Mouse (Mus musculus) intestine, postnatal 0 days (tissue): ENCODE results near the gene Shisa7. TPM values are rescaled to one million over a fixed set of nuclear protein-coding genes. Genes with fewer than 3 reads are reported as not detected.
"Not testable (repeated sequence)": the region's sequence is repeated elsewhere in the genome, so short reads cannot be mapped to it uniquely, and the experiment has no call there.

Source experiments
- ATAC-seq: fragments of 200-750 bp; cut with Nextera tagmentation; 2 replicates; pipeline ENCODE4 v1.8.0; 2017; ENCODE audit warnings: mild to moderate bottlenecking, moderate TSS enrichment, moderate library complexity
- H3K27ac ChIP-seq: fragments of 300-500 bp; sonication (generic); 2 replicates; pipeline ENCODE4 v1.5.1; 2014; ENCODE audit warnings: mild to moderate bottlenecking, low read depth, low read length, moderate library complexity
- H3K27me3 ChIP-seq: fragments of 300-500 bp; sonication (generic); replicated peaks from 2 replicates; pipeline ENCODE4 v1.6.1; 2014; ENCODE audit warnings: low read length, mixed read lengths; ENCODE audit not compliant: control insufficient read depth, insufficient read depth
- H3K36me3 ChIP-seq: fragments of 300-500 bp; sonication (generic); 2 replicates; pipeline ENCODE4 v1.6.1; 2014; ENCODE audit warnings: mild to moderate bottlenecking, moderate library complexity; ENCODE audit not compliant: control insufficient read depth, insufficient read depth
- H3K4me1 ChIP-seq: fragments of 300-500 bp; sonication (generic); replicated peaks from 2 replicates; pipeline ENCODE4 v1.6.1; 2014; ENCODE audit warnings: antibody characterized with exemption, low read length, mixed read lengths; ENCODE audit not compliant: control insufficient read depth, insufficient read depth
- H3K4me2 ChIP-seq: fragments of 300-500 bp; sonication (generic); replicated peaks from 2 replicates; pipeline ENCODE4 v1.6.1; 2014; ENCODE audit warnings: low read depth, mild to moderate bottlenecking, moderate library complexity
- H3K4me3 ChIP-seq: fragments of 300-500 bp; sonication (generic); 2 replicates; pipeline ENCODE4 v1.5.1; 2014; ENCODE audit warnings: low read depth, low read length
- H3K9ac ChIP-seq: fragments of 300-500 bp; sonication (generic); 2 replicates; pipeline ENCODE4 v1.6.1; 2014; ENCODE audit warnings: mild to moderate bottlenecking, low read depth, low read length
- H3K9me3 ChIP-seq: fragments of 300-500 bp; sonication (generic); 2 replicates; pipeline ENCODE4 v1.6.1; 2016; ENCODE audit warnings: mixed run types; ENCODE audit not compliant: control insufficient read depth
- CTCF ChIP-seq: sonication (generic); IDR thresholded peaks from 2 replicates; pipeline ENCODE4 v1.5.1; 2016; ENCODE audit warnings: low read depth, mild to moderate bottlenecking, control low read depth, antibody characterized with exemption, moderate library complexity
- WGBS: fragments of 180-500 bp; shearing (Covaris S2); extraction: QIAGEN DNeasy Blood & Tissue Kit; methylation state at CpG from one replicate; pipeline ENCODE4 v1.1.7; 2014; 5-methylcytosine and 5-hydroxymethylcytosine counted together
- polyA plus RNA-seq: library from polyadenylated mRNA; unstranded; fragments of >200 nt; fragmentation: Nextera tagmentation; extraction: Ambion mirVana; gene quantifications from 2 replicates; pipeline ENCODE4 v1.2.1, GENCODE M21; 2015

The Shisa7 gene
- polyA plus RNA-seq = 0.07 and 0.09 TPM in 2 replicates

GRCm38 (mm10) chr7:4844245-4844916, at the start of gene Shisa7:
Gene Shisa7 (minus strand): TSS chr7:4844696.
- H3K36me3 ChIP-seq = no peaks in the 10 kb centered on the region
- ATAC-seq = peak; percentile 24; the same call in 1 of the 2 replicates
- H3K9ac ChIP-seq = peak within 1 kb of the TSS; percentile 11; the same call in 1 of the 2 replicates
- peak within 1 kb of the TSS; percentile 70 for H3K4me2 ChIP-seq
- no peak within 1 kb of the TSS for H3K27ac ChIP-seq
- no peak for TF ChIP-seq CTCF
- peaks cover 53% of the 10 kb centered on the region for H3K27me3 ChIP-seq
- H3K4me1 ChIP-seq = 0 out of 2 replicates have a peak, but pooled peaks cover 3% of the 10 kb centered on the region
- peak within 1 kb of the TSS; percentile 44 for H3K4me3 ChIP-seq
- H3K9me3 ChIP-seq = no peaks in the 10 kb centered on the region
- WGBS = under 1% methylated on average over 41 of the region's 41 CpGs

- no peaks in the 10 kb centered on the region for H3K4me1 ChIP-seq
- no peak overlapping the region for H3K4me2 ChIP-seq
- no peak overlapping the region for H3K9ac ChIP-seq
- no peaks in the 10 kb centered on the region; the same call in 1 of the 2 replicates for H3K36me3 ChIP-seq
- WGBS = 46% methylated on average over 4 of the region's 4 CpGs
- no peak for TF ChIP-seq CTCF
- no peak for ATAC-seq
- no peaks in the 10 kb centered on the region for H3K27me3 ChIP-seq
- H3K9me3 ChIP-seq = no peaks in the 10 kb centered on the region
- H3K27ac ChIP-seq = no peak overlapping the region
- H3K4me3 ChIP-seq = no peak overlapping the region
These were observed 42.2 kb upstream of the Shisa7 start for GRCm38 (mm10) chr7:4886680-4887079.

GRCm38 (mm10) chr7:4879036-4879435, 34.5 kb upstream of the Shisa7 start:
- H3K4me2 ChIP-seq, H3K36me3 ChIP-seq, H3K9me3 ChIP-seq, H3K27me3 ChIP-seq, H3K4me3 ChIP-seq, ATAC-seq, H3K9ac ChIP-seq, H3K27ac ChIP-seq, H3K4me1 ChIP-seq: not testable (repeated sequence)
- 60% methylated on average over 1 of the region's 1 CpGs for WGBS

GRCm38 (mm10) chr7:4878186-4878585, 33.7 kb upstream of the Shisa7 start:
- ATAC-seq = no peak
- no peak overlapping the region for H3K4me3 ChIP-seq
- H3K27ac ChIP-seq = no peak overlapping the region
- no peaks in the 10 kb centered on the region for H3K27me3 ChIP-seq
- no peak overlapping the region for H3K9ac ChIP-seq
- TF ChIP-seq CTCF = peak; percentile 63
- peak overlapping the region; percentile 79 for H3K4me2 ChIP-seq
- no peaks in the 10 kb centered on the region for H3K4me1 ChIP-seq
- H3K36me3 ChIP-seq = no peaks in the 10 kb centered on the region; the same call in 1 of the 2 replicates
- no peaks in the 10 kb centered on the region for H3K9me3 ChIP-seq

- Histone ChIP-seq H3K9me3 (no peaks in the 10 kb centered on the region), H3K4me1 (no peaks in the 10 kb centered on the region), H3K27ac (peak overlapping the region; percentile 67), H3K27me3 (no peaks in the 10 kb centered on the region), H3K4me3 (peak overlapping the region; percentile 54), H3K36me3 (no peaks in the 10 kb centered on the region; the same call in 1 of the 2 replicates), H3K4me2 (peak overlapping the region; percentile 79), H3K9ac (peak overlapping the region; percentile 51)
- ATAC-seq = peak; percentile 6
- TF ChIP-seq CTCF = no peak
- WGBS = 8% methylated on average over 11 of the region's 11 CpGs
These were observed 32.7 kb upstream of the Shisa7 start for GRCm38 (mm10) chr7:4877226-4877625.

- ATAC-seq = peak; percentile 100
- WGBS = under 1% methylated on average over 22 of the region's 22 CpGs
These were observed 32.3 kb upstream of the Shisa7 start, which contains the start of gene Isoc2a for GRCm38 (mm10) chr7:4876753-4877221. Gene Isoc2a (plus strand): TSS chr7:4877153.

More at GRCm38 (mm10) chr7:4876753-4877221, 32.3 kb upstream of the Shisa7 start, which contains the start of gene Isoc2a:
- Histone ChIP-seq H3K4me3 (peak within 1 kb of the TSS; percentile 54), H3K27me3 (no peaks in the 10 kb centered on the region), H3K36me3 (no peaks in the 10 kb centered on the region), H3K9me3 (no peaks in the 10 kb centered on the region), H3K9ac (peak within 1 kb of the TSS; percentile 51), H3K4me1 (no peaks in the 10 kb centered on the region), H3K4me2 (peak within 1 kb of the TSS; percentile 79), H3K27ac (peak within 1 kb of the TSS; percentile 67)
- no peak for TF ChIP-seq CTCF
